Mouse (Mus musculus) hindlimb bud, embryonic 11.5 days (tissue): ENCODE measurements around the gene Ambra1.

Experiments
- DNase-seq: peaks from one replicate; pipeline ENCODE4 v3.0.0-alpha.2; 2012; ENCODE audit warnings: low read depth, low spot score; ENCODE audit errors: extremely low spot score

Ambra1 gene

GRCm38 (mm10) chr2:91932737-91933350 is 202.9 kb downstream of the Ambra1 start:
- DNase-seq, result no peak

GRCm38 (mm10) chr2:91933471-91933870 is 203.5 kb downstream of the Ambra1 start:
- DNase-seq, result no peak

- DNase-seq, result no peak
Observed at GRCm38 (mm10) chr2:91934016-91934415, 204.1 kb downstream of the Ambra1 start.

GRCm38 (mm10) chr2:91934826-91935525 is 205.0 kb downstream of the Ambra1 start:
- no peak for DNase-seq

GRCm38 (mm10) chr2:91936154-91936553 is 206.2 kb downstream of the Ambra1 start:
- DNase-seq, result no peak

- no peak for DNase-seq
Observed at GRCm38 (mm10) chr2:91939303-91939935, 209.5 kb downstream of the Ambra1 start.

GRCm38 (mm10) chr2:91942356-91942755 is 212.4 kb downstream of the Ambra1 start:
- no peak for DNase-seq

GRCm38 (mm10) chr2:91944170-91944950 is 214.4 kb downstream of the Ambra1 start:
- no peak for DNase-seq

- no peak for DNase-seq
Observed at GRCm38 (mm10) chr2:91945483-91945882, 215.5 kb downstream of the Ambra1 start, which contains the start of gene Gm9821. TSS of gene Gm9821 (plus strand) at chr2:91945703.

GRCm38 (mm10) chr2:91946836-91947235 is 216.9 kb downstream of the Ambra1 start:
- DNase-seq, result no peak

- DNase-seq, result no peak
Observed at GRCm38 (mm10) chr2:91947397-91948150, 217.6 kb downstream of the Ambra1 start.

- DNase-seq, result no peak
Observed at GRCm38 (mm10) chr2:91948151-91948509, 218.2 kb downstream of the Ambra1 start.

GRCm38 (mm10) chr2:91948792-91949241 is 218.9 kb downstream of the Ambra1 start:
- no peak for DNase-seq

- DNase-seq, result no peak
Observed at GRCm38 (mm10) chr2:91949411-91950274, 219.7 kb downstream of the Ambra1 start.

- no peak for DNase-seq
Observed at GRCm38 (mm10) chr2:91950275-91951085, 220.5 kb downstream of the Ambra1 start.

- no peak for DNase-seq
Observed at GRCm38 (mm10) chr2:91953825-91954224, 223.9 kb downstream of the Ambra1 start.

GRCm38 (mm10) chr2:91955121-91955591 is 225.2 kb downstream of the Ambra1 start:
- DNase-seq, result no peak

- no peak for DNase-seq
Observed at GRCm38 (mm10) chr2:91955875-91956274, 225.9 kb downstream of the Ambra1 start.

- no peak for DNase-seq
Observed at GRCm38 (mm10) chr2:91957096-91957495, 227.2 kb downstream of the Ambra1 start.
